Mouse (Mus musculus): ENCODE results near the gene Gm2381. TPM values are rescaled to one million over a fixed set of nuclear protein-coding genes. Genes with fewer than 3 reads are reported as not detected.
"Not testable (repeated sequence)": the region's sequence is repeated elsewhere in the genome, so short reads cannot be mapped to it uniquely, and the experiment has no call there.

Gm2381 gene
- polyA plus RNA-seq (2012; rRNA removed), result not detected in 2 replicates

DNA sequence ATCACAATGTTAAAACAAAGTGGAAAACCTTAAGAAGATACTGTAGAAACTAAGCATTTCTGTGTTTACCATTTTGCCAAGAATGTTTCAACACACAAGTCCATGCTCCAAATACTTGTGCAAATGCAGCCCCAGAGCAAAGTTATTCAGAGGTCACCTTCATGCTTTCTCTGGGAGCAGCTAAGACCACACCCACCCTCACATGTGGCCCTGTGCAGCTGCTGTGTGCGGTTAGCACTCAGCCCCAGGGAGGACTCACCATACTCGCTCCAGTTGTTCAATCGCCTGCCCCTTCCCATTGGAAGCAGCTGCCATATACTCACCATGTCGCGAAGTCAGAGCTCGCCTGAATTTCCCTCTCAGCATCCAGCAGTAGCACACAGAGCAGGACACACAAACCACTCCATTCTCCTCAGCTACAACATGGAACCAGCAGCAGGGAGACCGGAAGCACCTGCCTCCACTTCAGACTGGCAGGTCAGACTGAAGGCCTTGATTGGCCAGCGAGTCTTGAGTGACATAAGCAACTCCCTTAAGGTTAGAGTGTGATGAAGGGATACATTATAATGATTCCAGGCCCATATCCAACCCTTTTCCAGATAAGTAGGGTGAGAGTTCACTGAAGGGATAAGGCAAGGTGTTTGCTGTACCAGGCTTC, at the start of gene Gm2381:
Gene Gm2381, minus strand, starts transcription at position 434 of the 658 bp plus-strand sequence.
- H3K4me1 ChIP-seq (ENCODE audit: control insufficient read depth, insufficient read depth, low read length); H3K27me3 ChIP-seq (ENCODE audit: control insufficient read depth, insufficient read depth, low read length); DNase-seq; H3K4me3 ChIP-seq (replicated peaks; ENCODE audit: insufficient read depth, low read depth, low read length); H3K27ac ChIP-seq (ENCODE audit: insufficient read depth, low read length): not testable (repeated sequence)
- WGBS, result 81% methylated on average over 8 of the region's 8 CpGs

DNA sequence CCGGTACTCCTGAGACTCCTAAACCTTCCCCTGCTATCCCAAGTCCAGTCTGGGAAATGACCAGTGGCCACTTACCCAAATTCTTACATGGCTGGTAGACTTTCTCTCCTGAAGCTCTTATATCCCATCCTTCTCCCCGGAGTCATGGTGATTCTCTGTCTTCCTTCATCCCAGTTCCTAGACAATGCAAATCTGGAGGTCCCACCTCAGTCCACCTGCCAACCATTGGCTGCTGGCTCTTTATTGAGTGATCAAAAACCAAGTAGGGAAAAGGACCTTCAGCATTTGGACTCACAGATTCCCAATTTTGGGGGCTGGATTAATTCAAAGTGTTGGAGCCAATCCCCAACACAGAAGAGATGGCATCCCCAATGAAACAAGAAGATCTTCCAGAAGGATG, 31.0 kb upstream of the Gm2381 start:
- not testable (repeated sequence) for H3K4me1 ChIP-seq (ENCODE audit: control insufficient read depth, insufficient read depth, low read length)
- WGBS, result 87% methylated on average over 2 of the region's 2 CpGs

DNA sequence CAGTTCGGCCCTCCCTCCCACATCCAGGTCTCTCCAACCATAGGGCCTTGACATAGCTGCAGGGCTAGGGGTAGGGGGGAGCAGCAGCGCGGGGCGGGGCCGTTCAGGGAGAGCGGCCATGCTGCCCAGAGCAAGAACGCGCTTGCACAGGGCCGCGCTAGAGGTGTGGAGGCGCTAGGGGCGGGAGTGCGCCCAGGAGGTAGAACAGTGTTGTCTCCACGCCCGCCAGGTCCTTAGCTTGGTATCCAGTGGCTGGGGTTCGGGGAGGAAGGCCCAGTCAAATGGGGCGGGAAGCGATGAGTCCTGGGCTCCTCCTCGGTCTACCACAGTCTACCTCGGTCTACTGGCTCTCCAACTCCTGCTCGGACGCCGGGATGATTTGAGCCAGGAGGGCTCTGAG, 11.1 kb upstream of the Gm2381 start:
- Histone ChIP-seq H3K4me1 (ENCODE audit: control insufficient read depth, insufficient read depth, low read length) (no peaks in the 10 kb centered on the region), H3K27ac (ENCODE audit: insufficient read depth, low read length) (no peak overlapping the region), H3K27me3 (ENCODE audit: control insufficient read depth, insufficient read depth, low read length) (no peaks in the 10 kb centered on the region), H3K4me3 (replicated peaks; ENCODE audit: insufficient read depth, low read depth, low read length) (no peak overlapping the region)
- TF ChIP-seq POLR2A (IDR thresholded peaks at IDR 0.05; ENCODE audit: borderline replicate concordance, insufficient read depth, low read length), result no peak
- no peak for TF ChIP-seq CTCF (IDR thresholded peaks at IDR 0.05; ENCODE audit: borderline replicate concordance, insufficient read depth, low read depth, low read length)
- WGBS, result 49% methylated on average over 23 of the region's 23 CpGs
- no peak for DNase-seq

More for the DNA sequence above, 31.0 kb upstream of the Gm2381 start:
- not testable (repeated sequence) for DNase-seq; H3K27ac ChIP-seq (ENCODE audit: insufficient read depth, low read length); H3K27me3 ChIP-seq (ENCODE audit: control insufficient read depth, insufficient read depth, low read length); H3K4me3 ChIP-seq (replicated peaks; ENCODE audit: insufficient read depth, low read depth, low read length)

DNA sequence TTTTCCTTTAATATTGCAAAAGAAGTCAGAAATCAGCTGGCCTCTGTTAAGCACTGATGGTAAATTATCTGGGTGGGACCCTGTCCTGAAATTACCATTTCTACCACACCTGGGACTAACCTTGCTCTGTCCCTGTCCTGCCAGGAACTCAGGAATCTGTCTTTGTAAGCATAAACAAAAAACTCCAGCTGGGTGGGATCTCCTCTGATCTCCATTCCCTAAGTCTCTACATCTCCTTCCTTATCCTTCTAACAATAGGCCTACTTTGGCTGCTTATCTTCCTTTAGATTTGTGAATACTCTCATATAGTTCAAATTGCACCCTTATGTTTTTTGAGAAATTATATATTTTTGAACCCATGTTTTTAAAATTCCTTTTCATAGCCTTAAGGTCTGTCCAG, 28.7 kb downstream of the Gm2381 start:
- H3K27me3 ChIP-seq (ENCODE audit: control insufficient read depth, insufficient read depth, low read length); H3K4me1 ChIP-seq (ENCODE audit: control insufficient read depth, insufficient read depth, low read length); H3K4me3 ChIP-seq (replicated peaks; ENCODE audit: insufficient read depth, low read depth, low read length); H3K27ac ChIP-seq (ENCODE audit: insufficient read depth, low read length); DNase-seq: not testable (repeated sequence)

DNA sequence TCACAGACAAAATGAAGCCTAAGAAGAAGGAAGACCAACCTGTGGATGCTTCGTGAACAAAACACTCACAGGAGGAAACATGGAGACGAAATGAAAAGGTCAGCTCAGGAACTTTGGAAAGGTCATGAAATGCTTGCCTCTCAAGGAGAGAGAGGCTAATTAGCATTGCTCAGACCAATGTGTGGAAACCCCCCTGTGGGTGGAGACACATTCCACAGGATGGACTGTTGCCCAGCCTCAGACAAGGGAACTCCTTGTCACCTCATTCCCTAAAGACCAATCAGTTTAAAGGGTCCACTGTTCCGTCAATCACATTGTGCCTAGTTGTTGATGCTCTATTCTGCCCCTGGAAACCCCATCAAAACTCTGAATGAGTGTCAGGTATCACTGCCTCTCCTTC, 34.8 kb downstream of the Gm2381 start:
- no peak for DNase-seq
- 63% methylated on average over 3 of the region's 3 CpGs for WGBS

DNA sequence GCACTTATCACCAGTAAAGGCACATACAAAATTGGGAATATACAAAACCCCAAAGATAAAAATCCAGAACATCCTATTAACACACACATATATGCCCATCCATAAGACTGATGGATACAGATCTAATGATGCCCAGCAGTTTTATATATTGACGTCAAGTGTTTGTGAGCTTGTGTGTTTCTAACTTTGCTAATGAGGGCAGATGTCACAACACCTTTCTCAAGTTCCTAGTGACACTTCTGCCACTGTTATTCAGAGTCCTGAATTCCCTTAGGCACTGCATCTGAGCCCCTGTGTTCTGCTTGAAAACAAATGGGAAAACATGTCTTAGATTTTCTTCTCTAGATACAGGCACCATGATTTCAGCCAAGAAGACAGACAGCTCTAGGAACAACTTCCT, 73.6 kb downstream of the Gm2381 start, which contains the start of gene Vmn2r62:
Gene Vmn2r62, minus strand, starts transcription at position 101 of the 400 bp plus-strand sequence.
- not testable (repeated sequence) for H3K4me3 ChIP-seq (replicated peaks; ENCODE audit: insufficient read depth, low read depth, low read length); H3K27me3 ChIP-seq (ENCODE audit: control insufficient read depth, insufficient read depth, low read length); DNase-seq; H3K4me1 ChIP-seq (ENCODE audit: control insufficient read depth, insufficient read depth, low read length); H3K27ac ChIP-seq (ENCODE audit: insufficient read depth, low read length)
- no CpG with 5 or more reads among the region's 1 CpGs for WGBS

More for the DNA sequence above, 34.8 kb downstream of the Gm2381 start:
- no peaks in the 10 kb centered on the region for H3K27me3 ChIP-seq (ENCODE audit: control insufficient read depth, insufficient read depth, low read length)
- no peak overlapping the region for H3K4me3 ChIP-seq (replicated peaks; ENCODE audit: insufficient read depth, low read depth, low read length)
- TF ChIP-seq POLR2A (IDR thresholded peaks at IDR 0.05; ENCODE audit: borderline replicate concordance, insufficient read depth, low read length) (no peak), CTCF (IDR thresholded peaks at IDR 0.05; ENCODE audit: borderline replicate concordance, insufficient read depth, low read depth, low read length) (no peak)
- no peak overlapping the region for H3K27ac ChIP-seq (ENCODE audit: insufficient read depth, low read length)
- no peaks in the 10 kb centered on the region for H3K4me1 ChIP-seq (ENCODE audit: control insufficient read depth, insufficient read depth, low read length)

Other genes with a start within 250 kb of the Gm2381 start
- gene Zfp976, start 224.6 kb downstream of the Gm2381 start, polyA plus RNA-seq (2012; rRNA removed), result 1.2 TPM in 2 replicates
- gene Zfp975, start 174.5 kb downstream of the Gm2381 start, polyA plus RNA-seq (2012; rRNA removed), result 3.7 and 3.9 TPM in 2 replicates
- gene Gm17067, start 140.2 kb downstream of the Gm2381 start, polyA plus RNA-seq (2012; rRNA removed), result not detected in 2 replicates
- gene Vmn2r62, start 73.7 kb downstream of the Gm2381 start, polyA plus RNA-seq (2012; rRNA removed), result not detected in 2 replicates
- not detected in 2 replicates for gene Vmn2r63, start 66.6 kb upstream of the Gm2381 start, polyA plus RNA-seq (2012; rRNA removed)
- gene Gm9268, start 151.5 kb upstream of the Gm2381 start, polyA plus RNA-seq (2012; rRNA removed), result not detected in 2 replicates
- not detected in 2 replicates for gene Zfp936, start 247.0 kb upstream of the Gm2381 start, polyA plus RNA-seq (2012; rRNA removed)